Mouse (Mus musculus): ENCODE results near the gene Cyp2ab1.
"Not testable (repeated sequence)": the region's sequence is repeated elsewhere in the genome, so short reads cannot be mapped to it uniquely, and the experiment has no call there.

Gene Cyp2ab1

GRCm38 (mm10) chr16:20325286-20325685 is at the start of gene Cyp2ab1:
Gene Cyp2ab1 (minus strand): TSS chr16:20325404.
- no peak for DNase-seq (ENCODE audit: low read depth)

DNA sequence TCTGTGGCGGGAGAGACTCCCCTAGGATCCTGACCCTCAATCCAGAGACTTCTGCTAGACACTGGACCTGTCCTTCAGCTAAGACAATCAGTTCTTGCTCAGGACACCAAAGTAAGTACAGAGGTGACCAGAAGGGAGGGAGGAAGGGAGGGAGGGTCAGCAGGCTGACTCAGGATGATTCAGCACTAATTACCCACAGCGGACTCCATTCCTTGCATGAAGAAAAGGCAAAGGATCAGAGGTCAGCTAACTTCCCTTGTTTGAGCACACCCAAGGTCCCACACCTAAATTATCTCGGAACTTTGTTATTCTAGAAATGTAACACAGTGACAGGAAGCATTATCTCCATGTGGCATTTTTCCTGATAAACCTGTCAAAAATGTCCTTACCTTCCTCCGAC is 46.5 kb upstream of the Cyp2ab1 start:
- DNase-seq (ENCODE audit: low read depth): no peak

DNA sequence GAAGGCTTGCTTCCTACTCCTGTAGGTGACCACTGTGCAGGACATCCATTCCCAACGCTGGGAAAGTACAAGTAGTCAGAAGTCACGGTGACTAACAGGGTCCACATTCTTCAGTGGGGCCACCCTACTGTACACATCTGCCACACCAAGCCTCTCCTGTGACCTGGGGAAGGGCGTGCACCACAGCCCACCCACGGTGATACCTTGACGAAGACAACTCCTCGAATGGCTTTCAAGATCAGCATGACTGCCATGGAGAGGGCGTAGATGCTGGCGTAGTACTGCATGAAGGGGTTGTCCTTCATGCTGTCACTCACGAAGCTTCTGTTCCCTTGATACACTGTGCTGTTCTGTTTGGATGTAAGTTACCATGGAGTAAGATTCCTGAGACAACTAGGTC is 43.0 kb upstream of the Cyp2ab1 start:
- DNase-seq (ENCODE audit: low read depth): no peak

DNA sequence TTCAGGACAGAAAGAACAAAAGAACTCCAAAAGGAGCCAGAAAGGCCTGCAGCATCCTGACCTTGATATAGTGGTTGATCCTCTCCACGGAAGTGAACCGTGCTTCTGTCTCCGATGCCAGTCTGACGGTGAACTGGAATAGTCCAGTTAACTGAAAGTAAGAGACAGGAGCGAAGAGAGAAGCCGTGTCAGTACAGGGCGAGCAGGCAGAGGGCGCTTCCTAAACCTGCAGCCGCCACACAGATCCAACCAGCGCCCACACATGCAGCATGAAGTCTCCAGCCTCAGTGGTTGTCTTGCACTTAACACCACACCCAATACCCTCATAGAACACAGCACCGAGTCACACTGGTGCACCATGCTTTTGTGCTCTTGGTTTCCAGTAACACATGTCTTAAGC is 36.9 kb upstream of the Cyp2ab1 start:
- DNase-seq (ENCODE audit: low read depth): no peak

- not testable (repeated sequence) for DNase-seq (ENCODE audit: low read depth)
These were observed 36.3 kb upstream of the Cyp2ab1 start for GRCm38 (mm10) chr16:20361496-20361895.

GRCm38 (mm10) chr16:20359643-20360295 is 34.6 kb upstream of the Cyp2ab1 start:
- DNase-seq (ENCODE audit: low read depth): no peak

- no peak for DNase-seq (ENCODE audit: low read depth)
These were observed 32.6 kb upstream of the Cyp2ab1 start for GRCm38 (mm10) chr16:20357837-20358236.

- no peak for DNase-seq (ENCODE audit: low read depth)
These were observed 29.6 kb upstream of the Cyp2ab1 start for GRCm38 (mm10) chr16:20354762-20355161.

GRCm38 (mm10) chr16:20354011-20354410 is 28.8 kb upstream of the Cyp2ab1 start:
- DNase-seq (ENCODE audit: low read depth): no peak

GRCm38 (mm10) chr16:20345464-20345863 is 20.3 kb upstream of the Cyp2ab1 start:
- no peak for DNase-seq (ENCODE audit: low read depth)

GRCm38 (mm10) chr16:20338616-20339015 is 13.4 kb upstream of the Cyp2ab1 start:
- DNase-seq (ENCODE audit: low read depth): no peak

DNA sequence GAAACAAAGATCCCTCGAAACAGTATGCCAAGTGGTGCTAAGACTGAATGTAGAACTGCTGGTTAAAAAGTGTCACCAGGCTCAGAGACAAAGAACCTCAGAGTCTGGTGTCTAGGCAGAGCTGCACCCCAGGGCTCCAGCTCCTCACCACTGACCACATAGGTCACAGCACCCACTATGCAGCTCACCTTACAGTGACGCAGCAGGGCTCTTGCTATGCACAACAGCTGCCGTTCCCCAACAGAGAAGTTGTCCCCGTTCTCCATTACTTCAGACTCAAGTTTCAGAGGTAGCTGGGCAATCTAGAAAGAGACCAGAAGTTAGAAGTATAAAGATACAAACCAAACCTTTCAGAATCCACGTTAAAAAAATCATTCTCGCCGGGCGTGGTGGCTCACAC is 9.7 kb upstream of the Cyp2ab1 start:
- no peak for DNase-seq (ENCODE audit: low read depth)

- no peak for DNase-seq (ENCODE audit: low read depth)
These were observed 3.1 kb upstream of the Cyp2ab1 start for GRCm38 (mm10) chr16:20328306-20328705.

GRCm38 (mm10) chr16:20323907-20324306 is 1.3 kb downstream of the Cyp2ab1 start:
- no peak for DNase-seq (ENCODE audit: low read depth)

DNA sequence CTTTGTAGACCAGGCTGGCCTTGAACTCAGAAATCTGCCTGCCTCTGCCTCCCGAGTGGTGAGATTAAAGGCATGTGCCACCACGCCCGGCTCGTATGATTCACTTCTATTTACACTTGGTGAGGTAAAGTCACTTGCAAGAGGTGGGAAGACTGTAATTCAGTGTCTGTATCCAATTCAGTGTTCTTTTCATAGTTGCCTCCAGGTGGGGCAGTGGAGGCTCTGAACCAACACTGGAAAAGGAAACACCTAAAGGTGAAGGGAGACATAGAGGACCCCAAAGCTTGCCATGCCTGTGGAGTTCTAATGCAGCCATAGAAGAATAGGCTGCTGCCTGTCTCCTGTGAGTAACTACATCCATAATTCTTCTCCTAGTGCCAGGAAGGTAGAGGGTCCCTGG is 2.9 kb downstream of the Cyp2ab1 start:
- DNase-seq (ENCODE audit: low read depth): no peak

- no peak for DNase-seq (ENCODE audit: low read depth)
These were observed 8.4 kb downstream of the Cyp2ab1 start for GRCm38 (mm10) chr16:20316770-20317169.

- no peak for DNase-seq (ENCODE audit: low read depth)
These were observed 9.9 kb downstream of the Cyp2ab1 start for GRCm38 (mm10) chr16:20315266-20315665.

GRCm38 (mm10) chr16:20312272-20312671 is 12.9 kb downstream of the Cyp2ab1 start:
- DNase-seq (ENCODE audit: low read depth): no peak

DNA sequence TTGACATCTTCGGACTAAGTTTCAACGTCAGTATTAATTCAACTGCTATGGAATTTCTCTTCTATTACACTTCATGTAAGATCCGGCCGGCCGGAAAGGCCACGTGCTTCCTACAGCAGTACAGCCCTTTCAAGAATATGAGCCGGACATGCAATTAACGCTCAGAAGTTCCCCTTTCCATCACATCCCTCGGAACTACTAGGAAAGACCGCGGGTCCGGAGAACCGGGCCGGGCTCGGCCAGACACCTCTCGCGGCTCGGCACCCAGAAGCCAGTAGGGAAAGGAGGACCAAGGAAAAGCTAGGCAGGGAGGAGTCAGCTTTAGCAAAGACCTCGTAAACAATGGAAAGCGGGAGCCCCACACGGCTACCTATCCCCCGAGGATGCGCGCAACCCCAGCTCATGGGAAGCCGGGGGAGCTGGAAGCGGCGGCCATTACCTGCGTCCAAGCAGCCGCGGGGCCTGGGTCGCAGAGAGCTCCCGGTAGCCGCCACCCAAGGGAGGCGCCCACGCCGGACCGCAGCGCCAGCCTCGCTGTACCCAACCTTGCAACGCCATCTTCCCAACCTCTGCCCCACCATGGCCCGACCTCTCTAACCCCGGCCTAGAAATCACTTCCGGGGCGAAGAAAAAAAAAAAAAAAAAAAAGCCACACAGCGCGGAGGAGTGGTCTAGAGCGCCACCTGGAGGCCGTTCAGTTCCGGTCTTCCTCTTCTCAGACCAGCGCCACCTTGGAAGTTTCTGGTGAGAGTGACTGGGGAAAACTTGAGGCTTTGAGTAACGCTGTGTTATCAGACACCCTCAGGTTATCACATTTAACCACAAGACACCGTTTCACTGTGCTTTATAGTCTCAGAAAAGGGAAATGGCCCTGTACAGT is 23.2 kb downstream of the Cyp2ab1 start, which contains the start of gene Parl:
Gene Parl (minus strand): TSS at position 618 of the 880 bp plus-strand sequence.
- peak; percentile 97 for DNase-seq (ENCODE audit: low read depth)

GRCm38 (mm10) chr16:20300076-20300475 is 25.1 kb downstream of the Cyp2ab1 start:
- no peak for DNase-seq (ENCODE audit: low read depth)

- DNase-seq (ENCODE audit: low read depth): no peak
These were observed 45.0 kb downstream of the Cyp2ab1 start for GRCm38 (mm10) chr16:20280238-20280637.

GRCm38 (mm10) chr16:20279395-20279794 is 45.8 kb downstream of the Cyp2ab1 start:
- no peak for DNase-seq (ENCODE audit: low read depth)

DNA sequence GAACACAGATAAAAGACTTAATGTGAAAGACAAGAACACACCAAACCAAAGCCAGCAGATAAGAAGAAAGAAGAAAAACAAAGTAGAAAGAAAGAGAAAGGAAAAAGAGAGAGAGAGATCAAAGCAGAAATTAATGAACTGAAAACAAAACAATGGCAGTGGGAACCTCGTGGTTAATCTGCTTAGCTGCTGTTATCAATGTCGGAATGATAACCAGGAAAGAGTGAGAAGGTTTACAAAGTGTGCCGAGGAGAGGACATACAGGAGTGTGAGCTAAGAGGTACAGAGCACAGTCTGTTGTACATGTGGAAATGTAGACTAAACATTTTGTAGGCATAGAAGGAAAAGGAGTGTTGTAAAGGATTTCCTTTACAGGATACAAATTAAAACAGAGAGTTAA is 52.2 kb downstream of the Cyp2ab1 start:
- DNase-seq (ENCODE audit: low read depth): no peak

Measured in c-Kit-positive CD71-positive TER-119-negative erythroid progenitor cells, embryonic 14.5 days (primary cell).